Mouse (Mus musculus): ENCODE measurements around the gene 9930022D16Rik.

DNA sequence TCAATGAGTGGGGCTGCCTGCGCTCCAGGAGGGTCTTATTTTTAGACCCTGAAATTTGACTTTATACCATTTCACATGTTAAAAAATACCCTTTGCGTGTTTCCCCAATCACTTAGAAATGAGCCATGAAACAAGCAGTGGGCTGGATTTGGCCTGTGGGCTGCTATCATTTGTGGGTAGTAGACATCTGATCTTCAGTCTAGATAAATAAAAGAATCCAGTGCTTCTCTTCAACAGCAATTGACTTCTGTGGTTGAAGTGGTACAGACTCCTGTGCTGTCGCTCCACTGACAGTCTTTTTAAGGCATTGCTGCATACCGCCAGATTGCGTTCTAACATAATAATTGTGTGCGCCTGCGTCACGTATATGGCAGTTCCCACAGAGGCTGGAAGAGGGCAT is 28.4 kb upstream of the 9930022D16Rik start:
- TF ChIP-seq POLR2A (IDR thresholded peaks at IDR 0.05; ENCODE audit: low read depth, low read length): no peak
- no peak for TF ChIP-seq CTCF (IDR thresholded peaks at IDR 0.05; ENCODE audit: borderline replicate concordance, insufficient read depth, low read length)
